Mouse (Mus musculus) Patski (cell line): ENCODE measurements at regions not wholly inside any gene's neighbourhood (a gene's known extent, or its start where the extent isn't known, plus 50 kb on each side); places are given as distances from the start of the nearest gene placed in this dataset.
A peak's percentile ranks its signal among the peaks of the same experiment; 100 is the strongest.

Source experiments
- ATAC-seq: fragments of 100-300 bp; one replicate; pipeline ENCODE4 v1.8.0; 2021
- CTCF ChIA-PET: fragments of 350-600 bp; sonication (Branson Sonifier 250); formaldehyde crosslinking; loops from one replicate; lab custom pipeline; 2022; ENCODE audit warnings: inconsistent platforms; lab: Charles Lee
- POLR2A ChIA-PET: fragments of 350-600 bp; sonication (Branson Sonifier 250); formaldehyde crosslinking; loops from one replicate; lab custom pipeline; 2022; ENCODE audit warnings: antibody characterized with exemption, inconsistent platforms; lab: Charles Lee
- DNase-seq: peaks from one replicate; pipeline ENCODE4 v3.0.0-alpha.2; 2011; ENCODE audit warnings: low read depth, low spot score
- H3K27me3 ChIP-seq: fragments of 371-371 bp; one replicate; pipeline ENCODE4 v1.5.1; 2021
- CTCF ChIP-seq: fragments of 100-300 bp; IDR thresholded peaks from one replicate; pipeline ENCODE4 v1.5.1; 2021
- in situ Hi-C: fragments of 300-500 bp; cut with MboI; formaldehyde crosslinking; loops from 3 replicates; pipeline ENCODE4 v1.11.1; 2018; ENCODE audit warnings: low pct_unique_long_range_greater_than_20kb, mixed read lengths

DNA sequence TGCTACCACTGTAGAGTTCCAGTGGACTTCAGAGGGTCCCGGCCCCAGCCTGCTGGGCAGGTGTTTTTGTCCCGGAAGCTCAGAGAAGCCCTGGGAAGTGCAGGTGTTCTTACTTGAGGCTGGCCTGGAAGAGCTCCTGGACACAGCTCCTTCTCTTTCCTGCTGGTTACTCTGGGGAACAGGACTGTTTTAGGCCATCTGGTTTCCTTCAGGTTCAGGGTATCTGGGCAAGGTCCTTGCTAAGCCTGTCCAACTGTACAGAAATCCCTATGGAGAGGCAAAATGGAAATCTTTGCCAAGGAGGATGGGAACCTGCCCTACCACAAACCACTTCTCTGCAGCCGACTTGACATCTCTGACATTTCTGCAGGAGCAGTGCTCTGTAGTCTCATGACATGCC is 198.4 kb downstream of the Foxo1 start:
- POLR2A ChIA-PET = no interaction called here
- DNase-seq (no peak), ATAC-seq (no peak)
- CTCF ChIA-PET = no interaction called here
- H3K27me3 ChIP-seq = no peaks in the 10 kb centered on the region
- TF ChIP-seq CTCF = no peak
- in situ Hi-C loops = no loop called here

DNA sequence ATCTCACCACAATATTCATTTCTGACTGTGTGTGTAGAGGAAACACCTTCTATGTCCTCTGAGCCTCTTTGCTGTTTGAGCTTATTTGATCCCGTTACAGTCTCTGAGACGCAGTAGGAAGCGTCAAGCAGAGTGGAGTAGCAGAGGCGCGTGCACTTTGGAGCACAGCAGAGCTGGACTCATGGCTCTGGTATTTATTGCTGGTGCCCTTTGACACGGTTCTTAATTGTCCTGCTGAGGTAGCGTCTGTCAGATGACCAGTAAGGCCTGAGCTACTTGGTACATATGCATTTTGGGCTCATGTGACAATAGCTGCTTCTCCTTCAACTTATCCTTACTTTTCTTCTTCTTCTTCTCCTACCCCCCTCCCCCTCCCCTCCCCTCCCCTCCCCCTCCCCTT is 195.8 kb downstream of the Foxo1 start:
- POLR2A ChIA-PET = interaction anchor here (0.6 to 0.7 kb wide), 3 partner anchors 100 to 621 kb away, joined by 4 to 7 read pairs (median 5); no protein-coding TSS in a partner anchor
- in situ Hi-C loops = no loop called here
- no peaks in the 10 kb centered on the region for H3K27me3 ChIP-seq
- CTCF ChIA-PET = interaction anchor here (0.6 to 2.5 kb wide), 5 partner anchors 9 to 180 kb away, joined by 3 to 9 read pairs (median 3); no protein-coding TSS in a partner anchor
- TF ChIP-seq CTCF = no peak
- DNase-seq (no peak), ATAC-seq (peak; percentile 74)

DNA sequence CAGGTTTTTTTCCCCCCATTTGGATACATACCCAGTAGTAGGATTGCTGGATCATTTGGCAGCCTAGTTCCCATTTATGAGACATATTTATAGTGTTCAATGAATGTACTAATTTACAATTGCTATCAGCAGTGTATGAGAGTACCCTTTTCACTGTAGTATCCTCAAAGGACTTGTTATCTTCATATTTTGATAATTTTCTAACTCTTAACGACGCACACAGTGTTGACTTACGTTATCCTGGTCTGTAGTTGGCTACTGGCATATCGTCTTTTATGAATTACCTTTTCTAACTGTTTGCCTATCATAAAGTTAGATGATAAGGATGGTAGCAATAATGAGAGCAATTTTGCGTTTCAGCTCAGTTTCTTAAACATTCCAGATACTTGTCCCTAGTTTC is 186.8 kb downstream of the Foxo1 start:
- ChIA-PET CTCF (interaction anchor here (1.2 to 1.4 kb wide), 3 partner anchors 9 to 14 kb away, joined by 3 to 4 read pairs (median 3); no protein-coding TSS in a partner anchor), POLR2A (no interaction called here)
- H3K27me3 ChIP-seq = no peaks in the 10 kb centered on the region
- ATAC-seq (no peak), DNase-seq (no peak)
- no peak for TF ChIP-seq CTCF
- in situ Hi-C loops = no loop called here

DNA sequence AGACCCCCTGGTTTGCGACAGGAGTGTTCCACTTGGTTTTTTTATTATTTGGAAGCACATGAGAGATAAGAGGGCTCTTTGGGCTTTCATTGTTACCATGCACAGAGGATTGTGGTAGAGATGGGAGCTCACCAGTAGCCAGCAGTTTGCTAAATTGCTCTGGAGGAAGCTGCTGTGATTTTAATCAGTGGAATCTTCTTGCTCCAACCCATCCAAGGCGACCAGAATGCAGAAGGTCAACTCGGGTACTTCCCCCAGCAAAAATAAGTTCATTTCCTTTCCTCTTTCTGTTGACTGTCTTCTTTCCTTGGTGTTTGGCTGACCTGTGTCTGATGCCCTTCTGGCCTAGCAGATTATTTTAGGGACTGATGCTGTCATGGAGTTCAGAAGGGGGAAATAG is 184.9 kb downstream of the Foxo1 start:
- ATAC-seq (no peak), DNase-seq (no peak)
- ChIA-PET POLR2A (interaction anchor here (0.7 kb wide), 2 partner anchors 16 to 50 kb away, joined by 3 to 5 read pairs; no protein-coding TSS in a partner anchor), CTCF (interaction anchor here (1.7 kb wide), 1 partner anchor 9 kb away, joined by 4 read pairs; no protein-coding TSS in a partner anchor)
- H3K27me3 ChIP-seq = no peaks in the 10 kb centered on the region
- in situ Hi-C loops = no loop called here
- no peak for TF ChIP-seq CTCF

DNA sequence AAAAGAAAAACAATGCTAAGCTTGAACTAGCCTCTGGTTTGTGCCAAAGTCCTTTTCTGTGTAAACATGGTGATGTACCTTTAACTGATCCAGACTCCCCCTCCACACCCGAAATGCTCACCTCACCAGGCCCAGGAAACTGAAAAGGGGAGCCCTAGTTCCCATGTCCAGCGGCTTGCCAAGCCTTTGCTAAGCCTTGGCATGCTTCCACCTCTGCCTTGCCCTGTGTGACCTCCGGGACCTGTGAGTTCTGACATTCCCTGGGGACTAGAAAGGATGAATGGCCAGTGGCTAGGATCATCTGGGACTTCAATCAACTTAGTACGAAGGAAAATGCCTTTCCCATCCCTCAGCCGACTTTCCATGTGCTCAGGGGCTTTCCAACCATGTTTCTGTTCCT is 184.2 kb downstream of the Foxo1 start:
- ChIA-PET POLR2A (no interaction called here), CTCF (interaction anchor here (1.7 kb wide), 1 partner anchor 8 kb away, joined by 4 read pairs; no protein-coding TSS in a partner anchor)
- no peak for ATAC-seq
- H3K27me3 ChIP-seq = no peaks in the 10 kb centered on the region
- in situ Hi-C loops = no loop called here
- DNase-seq = no peak
- no peak for TF ChIP-seq CTCF

DNA sequence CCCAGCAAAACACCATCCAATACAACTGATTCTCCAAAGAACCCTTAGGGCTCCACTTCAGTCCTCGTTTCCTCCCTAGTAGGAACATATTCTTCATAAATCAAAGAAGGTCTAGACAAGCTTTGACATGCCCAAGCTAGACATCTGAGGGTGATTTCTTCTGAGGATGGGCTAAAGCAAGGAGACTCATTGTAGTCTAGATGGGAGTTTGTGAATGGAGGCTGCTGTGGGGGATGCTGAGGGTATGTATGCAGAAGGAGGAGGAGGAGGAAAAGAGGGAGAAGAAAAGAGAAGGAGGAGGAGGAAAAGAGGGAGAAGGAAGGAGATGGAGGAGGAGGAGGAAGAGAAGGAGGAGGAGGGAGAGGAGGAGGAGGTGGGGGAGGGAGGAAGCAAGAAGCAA is 178.9 kb downstream of the Foxo1 start:
- DNase-seq (no peak), ATAC-seq (no peak)
- ChIA-PET CTCF (interaction anchor here (1.1 to 1.4 kb wide), 2 partner anchors 22 to 158 kb away, joined by 3 read pairs; no protein-coding TSS in a partner anchor), POLR2A (no interaction called here)
- no peaks in the 10 kb centered on the region for H3K27me3 ChIP-seq
- no peak for TF ChIP-seq CTCF
- in situ Hi-C loops = no loop called here

DNA sequence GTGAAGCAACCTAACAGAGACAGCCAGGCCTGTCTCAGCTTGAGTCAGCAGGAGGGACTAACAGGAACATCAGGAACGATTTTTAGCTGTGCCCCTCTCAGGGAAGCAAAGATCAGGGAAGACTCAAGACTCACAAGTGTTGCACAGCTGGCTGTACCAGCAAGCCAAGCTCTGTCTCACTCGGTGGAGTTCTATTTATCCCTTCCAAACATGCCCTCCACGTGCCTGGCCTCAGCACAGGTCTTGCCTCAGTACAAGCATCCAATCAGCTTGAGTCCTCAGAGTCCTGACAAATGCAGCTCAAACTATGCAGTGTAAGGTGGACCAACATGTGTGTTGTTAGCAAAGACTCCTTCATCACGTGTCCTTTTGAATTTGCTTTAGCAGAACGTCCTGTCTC is 178.4 kb downstream of the Foxo1 start:
- DNase-seq = no peak
- ATAC-seq = no peak
- POLR2A ChIA-PET = no interaction called here
- CTCF ChIA-PET = interaction anchor here (1.1 to 1.5 kb wide), 4 partner anchors 18 to 157 kb away, joined by 3 read pairs; no protein-coding TSS in a partner anchor
- in situ Hi-C loops = no loop called here
- no peaks in the 10 kb centered on the region for H3K27me3 ChIP-seq
- TF ChIP-seq CTCF = no peak

DNA sequence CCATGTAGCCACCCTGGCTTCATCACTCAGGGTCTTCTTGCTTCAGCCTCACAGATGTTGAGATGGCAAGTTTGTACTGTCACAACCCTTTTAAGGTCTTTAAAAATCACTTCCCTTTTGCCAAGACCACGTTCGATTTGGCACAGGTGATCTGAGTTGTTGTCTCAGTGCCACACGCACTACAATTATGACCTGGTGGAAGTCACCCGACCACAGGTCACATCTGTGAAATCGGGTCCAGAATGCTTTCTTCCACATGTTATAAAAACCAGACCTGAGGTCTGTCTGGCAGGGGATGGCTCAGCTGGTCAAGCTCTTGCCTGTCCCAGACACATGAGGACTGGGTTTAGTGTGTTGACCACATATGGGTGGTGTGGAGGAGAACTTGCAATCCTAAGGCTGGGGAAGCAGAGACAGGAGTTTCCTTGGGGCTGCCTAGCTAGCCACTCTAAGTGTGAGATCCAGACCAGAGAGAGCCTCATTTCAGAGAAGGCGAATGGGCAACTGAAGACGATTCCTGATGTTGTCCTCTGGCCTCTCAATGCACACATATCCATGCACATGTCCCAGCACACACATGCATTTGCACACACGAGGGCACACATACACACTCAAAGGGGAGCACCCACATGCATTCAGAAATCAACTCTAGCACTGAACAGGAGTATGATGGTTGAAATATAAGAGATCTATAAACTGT is 176.4 kb downstream of the Foxo1 start:
- ATAC-seq (no peak), DNase-seq (no peak)
- in situ Hi-C loops = no loop called here
- CTCF ChIA-PET = interaction anchor here (0.7 to 1.1 kb wide), 3 partner anchors 9 to 18 kb away, joined by 3 to 4 read pairs (median 4); no protein-coding TSS in a partner anchor
- no peak for TF ChIP-seq CTCF
- POLR2A ChIA-PET = no interaction called here
- H3K27me3 ChIP-seq = no peaks in the 10 kb centered on the region

DNA sequence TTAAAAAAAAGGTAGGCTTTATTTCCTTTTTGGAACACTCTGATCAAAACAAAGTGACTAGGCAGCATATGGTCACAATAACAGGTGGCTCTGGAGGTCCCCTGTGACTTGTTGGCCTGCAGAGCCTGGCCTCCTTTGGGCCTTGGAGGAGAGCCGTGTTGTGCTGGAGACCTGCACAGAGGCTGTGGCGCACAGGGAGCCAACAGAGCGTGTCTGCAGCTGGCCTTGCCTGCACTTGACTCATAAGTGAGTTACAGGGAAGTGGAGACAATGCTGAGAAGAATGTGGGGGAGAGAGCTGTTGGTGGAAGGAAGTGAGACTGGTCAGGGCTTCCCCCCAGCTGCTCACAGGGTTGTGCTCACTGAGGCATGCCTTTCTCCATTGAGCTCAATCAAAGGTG is 175.7 kb downstream of the Foxo1 start:
- TF ChIP-seq CTCF = no peak
- CTCF ChIA-PET = interaction anchor here (0.6 to 1.1 kb wide), 4 partner anchors 9 to 53 kb away, joined by 3 to 4 read pairs (median 4); no protein-coding TSS in a partner anchor
- H3K27me3 ChIP-seq = no peaks in the 10 kb centered on the region
- POLR2A ChIA-PET = interaction anchor here (0.5 to 0.6 kb wide), 2 partner anchors 72 to 91 kb away, joined by 3 to 4 read pairs; no protein-coding TSS in a partner anchor
- ATAC-seq = peak; percentile 96
- DNase-seq = peak; percentile 90
- in situ Hi-C loops = no loop called here

DNA sequence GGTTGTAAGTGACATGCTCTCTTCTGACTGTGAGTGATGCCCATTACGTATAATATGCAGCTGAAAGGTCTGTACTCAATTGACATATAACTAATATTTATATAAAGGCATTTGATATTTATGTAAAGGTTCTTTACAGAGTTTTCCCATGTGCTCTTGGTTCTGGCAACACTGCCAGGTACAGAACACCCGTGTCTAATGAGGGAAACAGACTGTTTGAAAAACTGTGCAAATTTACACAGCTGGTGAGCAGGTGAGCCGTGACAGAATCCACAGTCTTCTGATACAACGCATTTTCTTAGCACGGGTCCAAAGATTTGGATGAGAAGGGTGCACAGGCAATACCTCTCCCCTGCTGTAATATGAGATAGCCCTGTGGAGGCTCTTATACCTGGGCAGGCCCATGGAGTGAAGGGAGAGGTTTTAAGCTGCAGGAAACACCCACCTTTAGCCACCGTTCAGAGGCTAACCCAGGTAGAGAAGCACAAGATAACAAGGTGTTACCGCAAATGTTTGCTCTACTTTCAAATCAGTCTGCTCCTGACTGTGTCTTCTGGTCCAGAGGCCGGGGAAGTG is 161.0 kb downstream of the Foxo1 start:
- no peak for DNase-seq
- POLR2A ChIA-PET = interaction anchor here (0.9 kb wide), 1 partner anchor 11 kb away, joined by 3 read pairs; no protein-coding TSS in a partner anchor
- CTCF ChIA-PET = no interaction called here
- H3K27me3 ChIP-seq = no peaks in the 10 kb centered on the region
- TF ChIP-seq CTCF = no peak
- in situ Hi-C loops = no loop called here
- ATAC-seq = no peak
